ENCODE assay signal across 27 mouse cellular contexts in the genomic region with DNA sequence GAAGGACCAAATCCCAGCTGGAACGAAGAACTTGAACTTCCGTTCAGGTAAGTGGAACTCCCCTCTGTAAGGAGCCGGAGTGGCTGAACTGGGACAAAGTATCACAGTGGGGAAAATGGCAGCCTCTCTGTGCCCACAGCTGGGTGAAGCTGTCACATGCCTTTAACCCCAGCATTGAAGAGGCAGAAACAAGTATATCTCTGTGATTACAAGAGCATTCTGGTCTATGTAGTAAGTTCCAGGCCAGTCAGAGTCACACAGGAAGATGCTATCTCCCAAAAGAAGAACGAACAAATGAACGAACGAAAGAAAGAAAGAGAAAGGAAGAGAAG.
"Had no signal": no experiment of that assay in that cellular context is flagged by ENCODE, and none has a peak within 500 bp of the region (broad histone marks: within the 10 kb centered on the region; RNA-seq: fewer than 3 reads in every experiment).

No protein-coding gene starts in this region.

- DNase-seq: cerebellum, adult 8-10 months; cerebellum, adult 9-10 months; cerebellum, adult 9-11 months; cerebellum, postnatal 10 days; cerebellum, postnatal 14 days; cerebellum, postnatal 25 days; cerebellum, postnatal 36 days; forebrain, postnatal 0 days; gastrocnemius, adult 2 months; gastrocnemius, postnatal 10 days; gastrocnemius, postnatal 14 days; gastrocnemius, postnatal 25 days; gastrocnemius, postnatal 36 days; heart, adult 11 months; heart, adult 18-20 months; heart, adult 2 months had no signal

- H3K4me2 ChIP-seq: embryonic facial prominence, embryonic 12.5 days; embryonic facial prominence, embryonic 13.5 days; embryonic facial prominence, embryonic 15.5 days; forebrain, embryonic 12.5 days; forebrain, embryonic 13.5 days; forebrain, embryonic 15.5 days had no signal

- H3K27ac ChIP-seq: embryonic facial prominence, embryonic 10.5 days; embryonic facial prominence, embryonic 12.5 days; embryonic facial prominence, embryonic 13.5 days; embryonic facial prominence, embryonic 15.5 days; forebrain, embryonic 10.5 days; forebrain, embryonic 12.5 days; forebrain, embryonic 13.5 days; forebrain, embryonic 15.5 days; gastrocnemius, adult 2 months; heart, adult 2 months had no signal

- H3K9me3 ChIP-seq: embryonic facial prominence, embryonic 10.5 days; embryonic facial prominence, embryonic 12.5 days; embryonic facial prominence, embryonic 13.5 days; embryonic facial prominence, embryonic 15.5 days; forebrain, embryonic 10.5 days; forebrain, embryonic 12.5 days; forebrain, embryonic 13.5 days; forebrain, embryonic 15.5 days had no signal

- ATAC-seq: forebrain, embryonic 13.5 days; forebrain, embryonic 14.5 days; forebrain, embryonic 15.5 days; forebrain, embryonic 16.5 days; forebrain, postnatal 0 days had no signal

- H3K9ac ChIP-seq: embryonic facial prominence, embryonic 12.5 days; embryonic facial prominence, embryonic 13.5 days; embryonic facial prominence, embryonic 15.5 days; forebrain, embryonic 12.5 days; forebrain, embryonic 13.5 days; forebrain, embryonic 15.5 days; forebrain, postnatal 0 days had no signal

- H3K4me1 ChIP-seq: embryonic facial prominence, embryonic 12.5 days; embryonic facial prominence, embryonic 13.5 days; embryonic facial prominence, embryonic 15.5 days; forebrain, embryonic 10.5 days; forebrain, embryonic 12.5 days; forebrain, embryonic 13.5 days; forebrain, embryonic 15.5 days had no signal

- H3K4me3 ChIP-seq: embryonic facial prominence, embryonic 10.5 days; embryonic facial prominence, embryonic 12.5 days; embryonic facial prominence, embryonic 13.5 days; embryonic facial prominence, embryonic 15.5 days; erythroblast, embryonic 14.5 days; forebrain, embryonic 10.5 days; forebrain, embryonic 12.5 days; forebrain, embryonic 13.5 days; forebrain, embryonic 15.5 days; gastrocnemius, adult 2 months; heart, adult 2 months had no signal

- H3K27me3 ChIP-seq: embryonic facial prominence, embryonic 12.5 days; embryonic facial prominence, embryonic 13.5 days; embryonic facial prominence, embryonic 15.5 days; forebrain, embryonic 12.5 days; forebrain, embryonic 13.5 days; forebrain, embryonic 15.5 days had no signal
